Mouse (Mus musculus): Measurements from ENCODE around the gene Cyp21a1.
"Not testable (repeated sequence)": the region's sequence is repeated elsewhere in the genome, so short reads cannot be mapped to it uniquely, and the experiment has no call there.

DNA sequence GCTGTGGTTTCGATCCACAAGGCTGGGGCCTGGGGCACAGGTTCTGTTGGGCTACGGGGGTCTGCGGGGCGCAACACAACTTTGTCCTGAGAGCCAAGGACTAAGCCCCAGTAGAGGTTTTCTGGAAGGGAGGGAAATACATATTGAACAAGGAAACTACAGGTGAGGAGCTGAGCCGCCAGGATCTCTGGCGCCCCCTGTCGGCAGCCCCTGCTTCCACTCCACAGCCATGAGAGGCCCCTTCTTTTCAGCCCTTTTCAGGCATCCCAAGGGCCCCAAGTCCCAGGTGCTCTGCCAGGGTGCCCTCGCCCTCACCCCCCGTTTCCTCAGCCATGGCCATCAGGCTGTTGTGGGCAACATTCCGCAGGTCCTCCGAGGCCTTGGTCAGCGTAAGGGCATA is 9.4 kb upstream of the Cyp21a1 start:
- TF ChIP-seq GATA1, TAL1 (IDR thresholded peaks at IDR 0.05; ENCODE audit: low read length): not testable (repeated sequence)

Data from erythroblast, embryonic 14.5 days (primary cell).